Mouse (Mus musculus) limb, embryonic 12.5 days (tissue): Measurements from ENCODE around the gene Cyb561. TPM values are rescaled to one million over a fixed set of nuclear protein-coding genes. Genes with fewer than 3 reads are reported as not detected.
A peak's percentile ranks its signal among the peaks of the same experiment; 100 is the strongest.

Experiments used
- ATAC-seq: fragments of 200-750 bp; cut with Nextera tagmentation; 2 replicates; pipeline ENCODE4 v1.8.0; 2017; ENCODE audit warnings: low read depth, moderate TSS enrichment; ENCODE audit not compliant: insufficient number of reproducible peaks, insufficient read depth, low FRiP score, low TSS enrichment
- H3K27ac ChIP-seq: fragments of 300-500 bp; sonication (generic); 2 replicates; pipeline ENCODE4 v1.5.1; 2016; ENCODE audit warnings: mild to moderate bottlenecking, moderate library complexity
- H3K27me3 ChIP-seq: fragments of 300-500 bp; sonication (generic); 2 replicates; pipeline ENCODE4 v1.6.1; 2016; ENCODE audit warnings: mild to moderate bottlenecking, moderate library complexity
- H3K36me3 ChIP-seq: fragments of 300-500 bp; sonication (generic); 2 replicates; pipeline ENCODE4 v1.6.1; 2016; ENCODE audit warnings: mild to moderate bottlenecking, moderate library complexity
- H3K4me1 ChIP-seq: fragments of 300-500 bp; sonication (generic); replicated peaks from 2 replicates; pipeline ENCODE4 v1.6.1; 2016
- H3K4me2 ChIP-seq: fragments of 300-500 bp; sonication (generic); 2 replicates; pipeline ENCODE4 v1.6.1; 2016; ENCODE audit warnings: mild to moderate bottlenecking, moderate library complexity
- H3K4me3 ChIP-seq: fragments of 300-500 bp; sonication (generic); replicated peaks from 2 replicates; pipeline ENCODE4 v1.5.1; 2016; ENCODE audit warnings: mild to moderate bottlenecking
- H3K9ac ChIP-seq: fragments of 300-500 bp; sonication (generic); replicated peaks from 2 replicates; pipeline ENCODE4 v1.6.1; 2016; ENCODE audit warnings: mild to moderate bottlenecking, moderate library complexity
- H3K9me3 ChIP-seq: fragments of 300-500 bp; sonication (generic); 2 replicates; pipeline ENCODE4 v1.6.1; 2016; ENCODE audit warnings: mild to moderate bottlenecking, moderate library complexity
- WGBS: fragments of 180-500 bp; shearing (Covaris S2); methylation state at CpG from one replicate; pipeline ENCODE4 v1.1.7; 2016; 5-methylcytosine and 5-hydroxymethylcytosine counted together
- polyA plus RNA-seq: library from polyadenylated mRNA; unstranded; fragments of >200 nt; fragmentation: Nextera tagmentation; extraction: Ambion mirVana; gene quantifications from 2 replicates; pipeline ENCODE4 v1.2.1, GENCODE M21; 2016

The Cyb561 gene
- polyA plus RNA-seq, 1 experiment from 2014 or later, result 9.7 TPM

DNA sequence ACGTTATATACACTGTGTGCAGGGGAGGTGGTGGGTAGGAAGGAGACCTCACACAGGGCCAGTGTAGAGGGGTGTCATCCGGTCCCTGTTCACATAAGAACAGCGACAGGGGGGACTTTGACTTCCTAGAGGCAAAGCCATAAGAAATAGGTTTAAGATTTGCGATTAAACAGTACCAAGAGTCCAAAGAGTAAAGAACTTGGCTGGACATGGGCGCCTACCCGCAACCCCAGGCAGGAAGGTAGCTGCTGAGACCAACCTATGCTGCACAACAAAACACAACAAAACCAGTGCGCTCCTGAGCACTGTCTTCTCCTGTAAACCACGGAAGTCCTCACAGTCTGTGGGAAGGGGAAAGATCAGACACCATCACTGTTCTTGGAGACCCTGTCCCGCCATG lies 1.0 kb downstream of the Cyb561 start:
- no peak for ATAC-seq
- no peak overlapping the region for H3K4me2 ChIP-seq
- H3K27me3 ChIP-seq, result no peaks in the 10 kb centered on the region
- H3K27ac ChIP-seq, result no peak overlapping the region
- no peaks in the 10 kb centered on the region for H3K9me3 ChIP-seq
- H3K4me1 ChIP-seq, result peaks cover 9% of the 10 kb centered on the region
- no peak overlapping the region for H3K4me3 ChIP-seq
- H3K9ac ChIP-seq, result no peak overlapping the region
- no peaks in the 10 kb centered on the region for H3K36me3 ChIP-seq
- WGBS, result 87% methylated on average over 9 of the region's 9 CpGs

DNA sequence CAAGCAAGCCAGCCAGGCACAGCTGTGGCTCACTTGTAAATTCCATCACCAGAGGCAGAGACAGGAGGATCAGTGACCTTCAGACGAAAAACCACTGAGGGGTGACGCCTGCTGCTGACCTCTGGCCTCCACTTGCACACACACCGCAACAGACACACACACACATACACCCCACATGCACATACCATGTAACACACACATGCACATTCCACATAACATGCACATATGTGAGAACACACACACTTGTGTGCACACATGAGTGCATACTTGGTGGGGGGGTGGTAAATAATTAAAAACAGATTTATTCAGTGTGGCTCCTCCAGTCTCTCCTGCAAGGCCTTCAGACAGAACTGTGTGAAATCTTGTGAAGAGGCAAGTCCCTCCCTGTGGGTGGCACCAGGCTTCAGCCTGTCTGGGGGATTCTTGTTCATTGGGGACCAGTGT lies 1.5 kb downstream of the Cyb561 start:
- Histone ChIP-seq H3K27ac (no peak overlapping the region), H3K9me3 (no peaks in the 10 kb centered on the region), H3K4me2 (no peak overlapping the region), H3K4me1 (peaks cover 9% of the 10 kb centered on the region), H3K4me3 (no peak overlapping the region), H3K9ac (peak overlapping the region; percentile 40; the same call in 1 of the 2 replicates), H3K36me3 (no peaks in the 10 kb centered on the region), H3K27me3 (no peaks in the 10 kb centered on the region)
- 25% methylated on average over 3 of the region's 3 CpGs for WGBS
- ATAC-seq, result no peak; the same call in 1 of the 2 replicates

DNA sequence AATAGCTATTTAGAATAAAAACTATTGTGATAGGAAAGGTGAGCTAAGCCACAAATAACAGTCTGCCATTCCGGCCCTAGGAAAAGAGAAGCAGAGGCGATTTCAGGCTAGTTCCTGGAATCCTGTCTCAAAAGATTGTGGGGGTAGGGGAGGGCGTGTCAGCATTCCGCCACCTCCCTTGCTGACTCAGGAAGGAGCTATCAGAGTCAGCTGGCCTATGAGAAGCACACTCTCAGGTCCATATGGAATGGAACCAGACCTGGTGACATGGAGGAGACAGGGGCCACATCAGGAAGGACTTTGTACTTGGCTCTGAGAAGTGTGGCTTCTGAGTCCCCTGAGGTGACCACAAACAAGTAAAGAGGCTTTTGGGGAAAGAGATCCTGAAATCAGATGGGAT lies 2.6 kb downstream of the Cyb561 start:
- Histone ChIP-seq H3K4me3 (no peak overlapping the region), H3K27ac (no peak overlapping the region), H3K4me1 (peaks cover 9% of the 10 kb centered on the region), H3K4me2 (no peak overlapping the region), H3K9ac (no peak overlapping the region), H3K27me3 (no peaks in the 10 kb centered on the region), H3K9me3 (no peaks in the 10 kb centered on the region), H3K36me3 (no peaks in the 10 kb centered on the region)
- 67% methylated on average over 4 of the region's 4 CpGs for WGBS
- ATAC-seq, result no peak

- WGBS, result 67% methylated on average over 2 of the region's 2 CpGs
- ATAC-seq, result no peak
- Histone ChIP-seq H3K9me3 (no peaks in the 10 kb centered on the region), H3K4me1 (peaks cover 22% of the 10 kb centered on the region), H3K27me3 (peaks cover 16% of the 10 kb centered on the region), H3K9ac (no peak overlapping the region), H3K36me3 (no peaks in the 10 kb centered on the region), H3K4me3 (no peak overlapping the region), H3K27ac (no peak overlapping the region), H3K4me2 (no peak overlapping the region)
Measured at GRCm38 (mm10) chr11:105948255-105948654, 4.9 kb downstream of the Cyb561 start.

- no peak for ATAC-seq
- H3K9ac ChIP-seq, result no peak overlapping the region
- H3K4me3 ChIP-seq, result no peak overlapping the region
- H3K36me3 ChIP-seq, result no peaks in the 10 kb centered on the region
- H3K4me2 ChIP-seq, result no peak overlapping the region
- 40% methylated on average over 11 of the region's 11 CpGs for WGBS
- H3K4me1 ChIP-seq, result peaks cover 25% of the 10 kb centered on the region
- no peaks in the 10 kb centered on the region for H3K9me3 ChIP-seq
- H3K27me3 ChIP-seq, result peaks cover 25% of the 10 kb centered on the region
- no peak overlapping the region for H3K27ac ChIP-seq
Measured at GRCm38 (mm10) chr11:105946694-105947154, 6.4 kb downstream of the Cyb561 start.

DNA sequence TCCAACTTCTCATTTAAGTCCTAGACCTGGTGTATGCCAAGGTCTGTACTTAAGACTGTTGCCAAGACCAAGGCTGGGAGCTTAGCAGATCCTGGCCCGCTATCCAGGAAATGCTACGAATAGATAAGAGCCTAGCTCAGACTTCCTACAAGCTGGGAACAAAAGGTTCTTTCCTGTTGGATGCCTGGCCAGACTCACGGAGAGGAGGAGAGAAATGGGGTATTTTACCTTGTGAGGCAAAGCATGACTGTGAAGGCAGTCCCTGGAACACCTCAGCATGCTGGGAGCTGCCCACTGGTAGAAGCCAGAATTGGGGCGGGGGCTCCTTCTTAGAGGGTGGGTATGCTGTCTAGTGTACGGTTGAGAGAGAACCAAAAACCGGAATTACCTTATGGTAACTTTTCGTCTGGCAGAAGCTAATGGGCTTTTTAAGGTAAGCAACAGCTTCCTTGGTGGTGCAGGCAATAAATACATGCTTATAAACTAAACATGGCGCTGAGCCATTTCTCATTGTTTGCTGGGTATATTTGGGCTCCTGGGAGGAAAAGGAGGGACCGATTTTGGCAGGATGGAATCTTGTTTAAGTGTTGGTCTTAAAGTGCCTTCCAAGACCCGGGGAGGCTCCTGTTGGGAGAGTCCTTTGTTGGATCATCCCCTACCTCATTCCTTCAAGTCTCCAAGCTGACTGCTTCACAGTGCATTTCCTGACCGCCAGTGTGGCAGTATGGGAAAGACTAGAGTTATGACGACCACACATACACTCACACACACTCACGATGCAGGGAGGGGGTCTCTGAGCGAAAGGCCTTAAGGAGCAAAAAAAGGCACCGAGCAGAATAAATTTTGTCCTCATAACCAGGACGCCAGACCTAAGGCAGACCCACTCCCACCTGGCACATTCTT lies 8.1 kb downstream of the Cyb561 start:
- Histone ChIP-seq H3K27me3 (peaks cover 25% of the 10 kb centered on the region), H3K4me2 (peak overlapping the region; percentile 97), H3K4me1 (peaks cover 24% of the 10 kb centered on the region), H3K36me3 (no peaks in the 10 kb centered on the region), H3K4me3 (peak overlapping the region; percentile 72), H3K9ac (no peak overlapping the region), H3K27ac (no peak overlapping the region), H3K9me3 (no peaks in the 10 kb centered on the region)
- WGBS, result 84% methylated on average over 16 of the region's 16 CpGs
- ATAC-seq, result no peak

DNA sequence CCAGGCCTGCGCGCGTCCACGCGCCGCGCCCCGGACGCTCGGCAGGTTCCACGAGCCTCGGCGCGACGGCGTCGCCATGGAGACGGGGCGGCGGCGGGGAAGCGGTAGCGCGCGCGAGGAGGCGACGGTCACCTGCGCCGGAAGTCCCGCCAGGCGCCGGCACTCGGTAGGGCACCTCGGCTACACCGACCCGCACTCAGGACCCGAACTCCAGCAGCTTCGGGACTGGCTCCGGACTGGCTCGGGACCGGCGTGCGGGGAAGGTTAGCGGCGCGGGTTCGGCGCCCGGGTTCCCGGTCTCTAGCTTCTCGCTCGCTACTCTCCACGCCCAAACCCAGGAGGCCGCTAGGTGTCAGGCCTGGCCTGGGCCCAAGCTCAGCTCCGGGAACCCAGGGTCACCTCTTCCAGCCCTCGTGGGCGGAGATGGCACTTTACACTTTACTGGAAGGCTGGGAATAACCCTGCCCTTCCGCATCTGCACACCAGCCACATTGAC lies 9.0 kb downstream of the Cyb561 start:
- Histone ChIP-seq H3K4me2 (peak overlapping the region; percentile 97), H3K27me3 (peaks cover 25% of the 10 kb centered on the region), H3K9me3 (no peaks in the 10 kb centered on the region), H3K4me3 (peak overlapping the region; percentile 72), H3K27ac (0 out of 2 replicates have a peak overlapping the region, but pooled peaks have one; percentile 17), H3K9ac (peak overlapping the region; percentile 64), H3K36me3 (no peaks in the 10 kb centered on the region), H3K4me1 (peaks cover 24% of the 10 kb centered on the region)
- under 1% methylated on average over 59 of the region's 59 CpGs for WGBS
- 0 out of 2 replicates have a peak, but pooled peaks have one; percentile 27 for ATAC-seq

DNA sequence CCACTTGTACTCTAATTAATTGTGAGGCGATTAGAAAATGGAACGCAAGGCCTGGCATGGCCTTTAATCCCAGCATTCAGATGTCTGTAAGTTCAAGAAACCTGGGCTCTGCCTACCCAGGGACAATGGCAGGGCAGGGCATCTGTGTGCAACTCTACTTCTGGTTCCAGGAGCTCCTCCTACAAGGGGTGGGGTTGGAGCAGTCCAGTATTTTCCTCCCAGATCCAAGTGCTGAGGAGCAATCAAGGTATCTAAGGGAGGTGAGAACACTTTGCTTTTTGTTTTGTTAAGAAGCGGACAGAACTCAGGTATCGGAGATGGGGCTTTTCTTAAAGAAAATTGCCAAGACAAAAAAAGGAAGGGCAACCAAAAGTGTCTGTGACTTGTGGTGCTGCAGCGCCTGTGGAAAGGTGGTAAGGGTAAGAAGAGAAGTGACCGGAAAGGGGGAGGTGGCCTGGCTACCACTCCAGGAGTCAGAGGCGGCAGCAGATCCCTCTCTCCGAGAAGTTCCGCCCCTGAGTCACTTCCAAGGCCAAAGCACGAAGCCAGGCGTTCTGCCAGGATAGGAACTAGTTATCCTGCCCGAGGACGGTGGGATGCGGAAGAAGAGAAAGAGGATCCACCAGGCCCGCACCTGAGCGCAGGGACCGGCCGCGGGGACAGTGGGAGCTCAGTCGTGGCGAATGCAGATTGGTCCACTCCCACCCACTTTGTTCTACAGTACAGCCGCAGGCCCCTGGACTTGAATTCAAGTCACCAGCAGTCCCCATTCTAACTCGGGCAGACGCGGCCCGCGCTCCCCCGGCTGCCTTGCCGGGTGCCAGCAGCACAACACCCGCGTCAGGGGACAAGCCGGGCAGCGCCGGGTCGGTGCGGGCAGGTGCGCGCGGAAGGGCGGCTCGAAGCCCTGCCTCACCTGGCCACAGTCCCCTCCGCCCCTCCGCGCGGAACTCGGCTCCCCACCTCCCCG lies 9.7 kb downstream of the Cyb561 start:
- Histone ChIP-seq H3K4me2 (peak overlapping the region; percentile 97), H3K9ac (peak overlapping the region; percentile 64), H3K4me3 (peak overlapping the region; percentile 72), H3K36me3 (no peaks in the 10 kb centered on the region), H3K27ac (0 out of 2 replicates have a peak overlapping the region, but pooled peaks have one; percentile 17), H3K4me1 (peaks cover 24% of the 10 kb centered on the region), H3K9me3 (no peaks in the 10 kb centered on the region), H3K27me3 (peaks cover 25% of the 10 kb centered on the region)
- 5% methylated on average over 47 of the region's 47 CpGs for WGBS
- 0 out of 2 replicates have a peak, but pooled peaks have one; percentile 27 for ATAC-seq

DNA sequence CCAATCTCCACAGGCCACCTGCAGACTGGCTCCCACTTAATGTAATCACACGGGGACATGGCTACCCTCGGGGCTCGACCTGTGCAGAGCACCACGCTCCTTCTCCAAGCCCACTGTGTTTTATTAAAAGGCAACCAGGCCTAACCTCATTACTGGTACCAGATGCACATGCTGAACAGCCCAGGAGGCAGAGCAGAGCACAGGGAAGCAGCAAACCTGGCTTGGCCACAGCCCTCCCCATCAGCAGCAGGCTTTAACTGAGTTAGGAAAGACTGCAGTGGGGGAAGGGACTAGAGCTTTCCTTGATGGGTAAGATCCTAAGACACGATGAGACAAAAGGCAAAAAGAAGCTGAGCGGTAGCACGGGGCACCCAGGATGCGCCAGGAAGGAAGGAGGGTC lies 11.2 kb downstream of the Cyb561 start:
- no peak overlapping the region for H3K4me2 ChIP-seq
- no peak overlapping the region for H3K4me3 ChIP-seq
- ATAC-seq, result no peak
- H3K9me3 ChIP-seq, result no peaks in the 10 kb centered on the region
- 53% methylated on average over 8 of the region's 8 CpGs for WGBS
- H3K27me3 ChIP-seq, result peaks cover 25% of the 10 kb centered on the region
- H3K27ac ChIP-seq, result no peak overlapping the region
- H3K9ac ChIP-seq, result no peak overlapping the region
- H3K36me3 ChIP-seq, result no peaks in the 10 kb centered on the region
- peaks cover 24% of the 10 kb centered on the region for H3K4me1 ChIP-seq

DNA sequence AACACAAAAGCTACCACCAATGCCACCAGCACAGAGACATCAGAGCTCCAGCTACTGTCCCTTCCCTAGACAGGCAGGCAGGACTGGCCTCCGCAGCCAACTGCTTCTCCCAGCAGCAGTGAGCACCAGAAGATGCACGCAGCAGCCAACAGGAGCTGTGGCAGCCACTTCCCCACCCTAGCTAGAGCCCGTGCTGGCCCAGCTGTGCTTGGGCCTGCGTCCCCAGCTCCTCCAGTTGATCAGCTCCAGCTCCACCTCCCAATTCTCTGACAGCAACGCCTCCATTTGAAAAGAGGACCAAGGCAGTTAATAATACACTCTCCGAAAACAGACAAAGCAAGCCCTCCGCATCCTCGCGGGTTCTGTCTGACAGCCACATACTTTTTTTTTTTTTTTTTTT lies 14.4 kb downstream of the Cyb561 start:
- H3K9me3 ChIP-seq, result no peaks in the 10 kb centered on the region
- H3K4me2 ChIP-seq, result no peak overlapping the region
- ATAC-seq, result no peak
- no peak overlapping the region for H3K4me3 ChIP-seq
- 70% methylated on average over 9 of the region's 9 CpGs for WGBS
- H3K36me3 ChIP-seq, result no peaks in the 10 kb centered on the region
- H3K9ac ChIP-seq, result no peak overlapping the region
- H3K27me3 ChIP-seq, result peaks cover 12% of the 10 kb centered on the region
- peaks cover 16% of the 10 kb centered on the region; the same call in 1 of the 2 replicates for H3K4me1 ChIP-seq
- H3K27ac ChIP-seq, result no peak overlapping the region
